Mouse (Mus musculus) embryonic fibroblast, embryonic 13.5 days (primary cell): ENCODE results near the gene Sytl2.

Experiments
- CTCF ChIP-seq: IDR thresholded peaks from 2 replicates; pipeline ENCODE4 v1.5.1; 2011; ENCODE audit warnings: mild to moderate bottlenecking, control low read depth, low read length, moderate library complexity, borderline replicate concordance; ENCODE audit not compliant: insufficient read depth
- POLR2A ChIP-seq: IDR thresholded peaks from 2 replicates; pipeline ENCODE4 v1.6.1; 2011; ENCODE audit warnings: low read depth, mild to moderate bottlenecking, control low read depth, low read length, moderate library complexity

DNA sequence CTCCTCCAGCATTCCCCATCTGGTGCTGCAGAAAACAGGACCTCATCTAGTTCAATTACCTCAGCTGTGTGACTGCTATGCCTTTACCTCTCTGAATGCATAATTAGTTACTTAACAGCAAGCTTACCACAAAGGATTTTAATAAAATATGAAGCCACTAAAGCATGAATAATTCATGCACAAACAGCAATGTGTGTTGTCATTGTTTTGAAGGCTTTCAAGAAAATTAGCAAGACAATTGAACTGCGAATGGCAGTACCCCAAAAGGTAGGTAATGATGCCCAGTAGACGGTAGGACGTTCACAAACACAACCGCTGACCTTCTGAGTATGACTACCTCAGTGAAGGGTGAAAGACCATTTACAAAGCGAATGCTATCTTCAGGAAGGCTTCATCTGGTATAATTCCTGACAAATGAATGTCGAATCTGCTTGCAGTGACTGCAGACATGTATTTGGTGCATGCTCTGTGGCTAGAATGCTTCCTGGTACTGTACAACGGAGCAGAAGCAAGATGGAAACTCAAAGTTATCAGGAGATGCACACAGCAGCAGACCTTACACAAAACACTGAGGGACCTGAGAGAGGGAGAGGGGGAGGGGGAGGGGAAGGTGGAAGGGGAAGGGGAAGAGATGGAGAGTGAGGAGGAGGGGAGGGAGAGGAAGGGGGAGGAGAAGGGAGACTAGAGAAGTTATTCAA is 40.0 kb upstream of the Sytl2 start:
- TF ChIP-seq CTCF (no peak), POLR2A (no peak)
